Mouse (Mus musculus) embryonic fibroblast, embryonic 13.5 days (primary cell): ENCODE measurements at regions not wholly inside any gene's neighbourhood (a gene's known extent, or its start where the extent isn't known, plus 50 kb on each side); places are given as distances from the start of the nearest gene placed in this dataset.

Experiments
- CTCF ChIP-seq: IDR thresholded peaks from 2 replicates; pipeline ENCODE4 v1.5.1; 2011; ENCODE audit warnings: mild to moderate bottlenecking, control low read depth, low read length, moderate library complexity, borderline replicate concordance; ENCODE audit not compliant: insufficient read depth
- POLR2A ChIP-seq: IDR thresholded peaks from 2 replicates; pipeline ENCODE4 v1.6.1; 2011; ENCODE audit warnings: low read depth, mild to moderate bottlenecking, control low read depth, low read length, moderate library complexity

DNA sequence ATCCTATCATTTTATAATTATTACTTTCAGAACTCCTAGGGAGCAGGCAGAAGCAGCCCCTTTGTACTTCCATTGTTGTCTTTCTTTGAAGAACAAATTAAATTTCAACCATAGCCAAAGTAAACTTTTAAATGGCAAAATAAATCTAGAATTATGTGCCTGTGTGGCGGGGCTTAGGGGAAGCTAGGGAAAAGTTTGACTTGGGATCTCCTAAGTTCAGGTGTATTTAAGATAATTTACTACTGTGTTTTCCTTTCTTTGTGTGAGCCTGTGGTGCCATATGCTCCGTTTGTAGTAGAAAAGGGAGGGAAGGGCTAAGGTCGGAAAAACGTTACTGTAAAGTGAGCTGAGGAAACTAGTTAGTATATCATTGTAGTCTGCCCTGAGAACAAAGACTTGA, 1062.5 kb upstream of the Zeb2 start:
- TF ChIP-seq POLR2A: no peak
- TF ChIP-seq CTCF: no peak
